Mouse (Mus musculus): Measurements from ENCODE around the gene Rsph9. TPM values are rescaled to one million over a fixed set of nuclear protein-coding genes. Genes with fewer than 3 reads are reported as not detected.

Gene Rsph9
- under 1 TPM in 1 of 2 experiments, not detected in 1; 0.78 TPM for total RNA-seq (2023)

GRCm38 (mm10) chr17:46143578-46144423, at the start of gene Rsph9:
Gene Rsph9, minus strand, starts transcription at chr17:46144216.

GRCm38 (mm10) chr17:46160686-46161085, 16.7 kb upstream of the Rsph9 start, which contains the start of gene Gtpbp2:
Gene Gtpbp2, plus strand, starts transcription at chr17:46161032.

DNA sequence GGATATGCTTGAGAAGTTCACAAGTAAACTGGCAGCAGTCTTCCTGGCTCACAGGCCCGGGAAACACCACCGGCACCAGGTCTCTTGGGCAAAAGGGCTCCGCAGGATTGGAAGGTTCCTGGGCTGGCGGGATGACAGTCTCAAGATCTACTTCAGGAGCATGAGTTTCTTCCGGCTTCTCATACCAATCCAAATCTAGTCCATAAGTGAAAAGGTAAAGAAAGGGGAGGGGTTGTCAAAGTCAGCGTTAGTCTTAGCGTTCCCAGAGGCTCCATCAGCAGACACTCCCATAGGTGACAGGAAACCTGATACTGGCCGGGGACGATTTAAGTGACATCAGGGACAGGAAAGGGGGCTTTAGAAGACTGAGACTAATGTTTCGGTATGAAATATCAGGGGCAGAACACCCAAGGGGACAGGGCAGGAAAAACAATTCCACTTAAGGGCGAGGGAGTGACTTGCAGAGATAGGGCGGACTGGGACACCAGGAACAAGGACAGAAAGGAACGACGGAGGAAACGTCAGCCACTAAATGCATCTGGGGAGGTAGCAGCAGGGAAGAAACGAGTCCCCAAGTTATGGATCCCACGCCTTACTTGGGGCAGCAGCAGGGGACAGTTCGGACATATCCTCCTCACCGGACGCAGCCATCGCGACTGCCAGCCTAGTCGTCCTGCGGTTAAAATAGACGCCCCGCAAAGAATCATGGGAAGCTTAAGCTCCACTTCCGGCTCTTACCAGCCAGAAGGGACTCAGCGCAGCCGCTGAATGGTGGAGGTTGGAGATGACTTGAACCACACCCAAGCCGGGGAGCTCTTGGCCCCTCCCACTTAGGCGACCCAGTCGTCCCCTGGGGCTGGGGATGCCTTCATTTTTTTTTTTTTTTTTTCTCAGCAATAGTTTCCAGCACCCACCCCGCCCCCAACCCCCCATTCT, 9.1 kb upstream of the Rsph9 start, which contains the start of gene Mad2l1bp:
TSS of gene Mad2l1bp (minus strand) at position 707 of the 936 bp plus-strand sequence.

DNA sequence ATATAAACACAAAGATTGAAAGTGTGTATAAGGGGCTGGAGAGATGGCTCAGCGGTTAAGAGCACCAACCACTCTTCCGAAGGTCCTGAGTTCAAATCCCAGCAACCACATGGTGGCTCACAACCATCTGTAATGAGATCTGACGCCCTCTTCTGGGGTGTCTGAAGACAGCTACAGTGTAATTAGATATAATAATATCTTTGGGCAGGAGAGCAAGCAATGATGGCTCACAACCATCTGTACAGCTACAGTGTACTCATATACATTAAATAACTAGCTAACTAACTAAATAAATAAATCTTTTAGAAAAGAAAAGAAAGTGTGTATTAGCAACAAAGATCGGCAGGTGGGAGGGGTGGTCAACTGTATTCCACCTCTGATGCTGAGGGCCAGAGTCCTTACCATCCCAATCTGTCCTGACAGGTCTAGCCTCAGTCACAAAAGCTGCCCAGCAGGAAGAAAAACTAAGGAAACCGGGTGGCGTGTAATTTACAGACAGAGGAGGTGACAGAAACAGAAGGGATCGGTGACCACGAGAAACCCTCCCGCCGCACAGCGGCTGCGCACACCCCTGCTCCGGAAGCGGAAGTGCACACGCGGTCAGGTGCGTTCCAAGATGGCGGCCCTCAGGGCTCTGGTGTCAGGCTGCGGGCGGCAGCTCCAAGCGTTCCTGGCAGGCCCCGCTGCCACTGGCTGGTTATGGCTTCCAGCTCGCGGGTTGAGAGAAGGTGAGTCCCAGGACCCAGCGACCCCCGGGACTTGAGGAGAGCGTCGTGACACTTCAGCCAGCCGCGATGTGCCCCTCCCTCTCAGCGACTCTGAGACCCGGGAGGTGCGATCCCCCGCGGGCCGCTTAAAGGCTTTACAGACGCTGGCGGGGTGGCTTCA, 33.4 kb downstream of the Rsph9 start, which contains the start of gene Mrps18a:
TSS of gene Mrps18a (plus strand) at position 585 of the 888 bp plus-strand sequence.

Other genes starting within 250 kb of the Rsph9 start
- 1 to 10 TPM; 2.7 to 6.3 TPM for gene Vegfa, start 111.8 kb downstream of the Rsph9 start, total RNA-seq (2023)
- gene Mrps18a, start 33.2 kb downstream of the Rsph9 start, total RNA-seq (2023) = 10 to 100 TPM; 43.4 to 55.3 TPM
- gene Mad2l1bp, start 9.3 kb upstream of the Rsph9 start, total RNA-seq (2023) = 10 to 100 TPM; 26.4 to 27.0 TPM
- 100 to 1,000 TPM; 272 to 277 TPM for gene Gtpbp2, start 16.8 kb upstream of the Rsph9 start, total RNA-seq (2023)
- gene Polh, start 58.4 kb upstream of the Rsph9 start, total RNA-seq (2023) = 10 to 100 TPM; 15.6 to 16.4 TPM
- 10 to 100 TPM; 45.0 to 48.6 TPM for gene Xpo5, start 58.6 kb upstream of the Rsph9 start, total RNA-seq (2023)
- 10 to 100 TPM; 55.1 to 63.8 TPM for gene Polr1c, start 103.8 kb upstream of the Rsph9 start, total RNA-seq (2023)
- 10 to 100 TPM; 69.4 to 79.0 TPM for gene Yipf3, start 103.9 kb upstream of the Rsph9 start, total RNA-seq (2023)
- 1 to 10 TPM; 1.7 to 1.9 TPM for gene Lrrc73, start 109.3 kb upstream of the Rsph9 start, total RNA-seq (2023)
- gene Tjap1, start 138.8 kb upstream of the Rsph9 start, total RNA-seq (2023) = 10 to 100 TPM; 58.8 to 59.3 TPM
- gene Dlk2, start 153.2 kb upstream of the Rsph9 start, total RNA-seq (2023) = not detected
- gene Abcc10, start 184.1 kb upstream of the Rsph9 start, total RNA-seq (2023) = 10 to 100 TPM; 14.6 to 15.8 TPM
- 100 to 1,000 TPM; 305 to 314 TPM for gene Zfp318, start 239.5 kb upstream of the Rsph9 start, total RNA-seq (2023)

Data from B cell, adult 67 days (primary cell).